Mouse (Mus musculus): Measurements from ENCODE around the gene Ift140. TPM values are rescaled to one million over a fixed set of nuclear protein-coding genes. Genes with fewer than 3 reads are reported as not detected.

Ift140 gene
- polyA plus RNA-seq, 1 experiment from 2014 or later: 21.7 TPM

DNA sequence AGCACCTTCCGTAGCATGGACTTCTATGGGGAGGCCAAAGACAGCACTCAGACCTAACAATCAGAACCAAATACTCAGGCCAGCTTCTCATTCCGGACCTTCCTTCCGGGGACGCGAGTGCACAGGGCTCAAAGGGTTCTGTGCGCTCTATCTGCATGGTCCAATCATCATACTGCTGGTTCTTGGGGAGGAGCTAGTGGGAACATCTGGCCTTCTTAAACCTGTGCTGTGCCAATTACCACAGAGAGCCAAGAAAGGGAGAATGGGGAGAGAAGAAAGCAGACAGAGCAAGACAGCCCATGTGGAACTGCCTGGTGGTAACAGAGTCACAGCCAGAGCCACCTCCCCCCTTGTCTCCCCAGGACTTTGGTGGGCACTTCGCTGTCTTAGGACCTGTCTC lies 50.7 kb downstream of the Ift140 start:
- H3K9me3 ChIP-seq (replicated peaks; ENCODE audit: control insufficient read depth, low read length): no peaks in the 10 kb centered on the region
- H3K4me1 ChIP-seq (ENCODE audit: control insufficient read depth, insufficient read depth, low read length): no peaks in the 10 kb centered on the region
- ATAC-seq (ENCODE audit: insufficient read depth, low FRiP score): no peak
- no peaks in the 10 kb centered on the region for H3K36me3 ChIP-seq (ENCODE audit: control insufficient read depth, insufficient read depth, low read length)
- H3K27me3 ChIP-seq (ENCODE audit: control insufficient read depth, insufficient read depth, low read length): no peaks in the 10 kb centered on the region
- H3K4me2 ChIP-seq (ENCODE audit: low read depth, low read length): no peak overlapping the region
- H3K27ac ChIP-seq (ENCODE audit: low read length): no peak overlapping the region
- no peak overlapping the region for H3K9ac ChIP-seq (ENCODE audit: low read length)
- no peak overlapping the region for H3K4me3 ChIP-seq (replicated peaks; ENCODE audit: low read length)
- 87% methylated on average over 7 of the region's 7 CpGs for WGBS

- H3K27ac ChIP-seq (ENCODE audit: low read length): peak overlapping the region; percentile 34; the same call in 1 of the 2 replicates
- H3K4me2 ChIP-seq (ENCODE audit: low read depth, low read length): no peak overlapping the region
- H3K9me3 ChIP-seq (replicated peaks; ENCODE audit: control insufficient read depth, low read length): no peaks in the 10 kb centered on the region
- H3K36me3 ChIP-seq (ENCODE audit: control insufficient read depth, insufficient read depth, low read length): no peaks in the 10 kb centered on the region
- H3K9ac ChIP-seq (ENCODE audit: low read length): no peak overlapping the region
- ATAC-seq (ENCODE audit: insufficient read depth, low FRiP score): no peak
- 64% methylated on average over 8 of the region's 8 CpGs for WGBS
- H3K4me1 ChIP-seq (ENCODE audit: control insufficient read depth, insufficient read depth, low read length): no peaks in the 10 kb centered on the region
- no peaks in the 10 kb centered on the region for H3K27me3 ChIP-seq (ENCODE audit: control insufficient read depth, insufficient read depth, low read length)
- H3K4me3 ChIP-seq (replicated peaks; ENCODE audit: low read length): no peak overlapping the region
Measured at GRCm38 (mm10) chr17:25067442-25067851, 51.6 kb downstream of the Ift140 start.

GRCm38 (mm10) chr17:25068690-25069089 lies 52.8 kb downstream of the Ift140 start:
- ATAC-seq (ENCODE audit: insufficient read depth, low FRiP score): no peak
- H3K36me3 ChIP-seq (ENCODE audit: control insufficient read depth, insufficient read depth, low read length): no peaks in the 10 kb centered on the region
- no peak overlapping the region for H3K9ac ChIP-seq (ENCODE audit: low read length)
- H3K4me3 ChIP-seq (replicated peaks; ENCODE audit: low read length): no peak overlapping the region
- no peaks in the 10 kb centered on the region for H3K27me3 ChIP-seq (ENCODE audit: control insufficient read depth, insufficient read depth, low read length)
- no peaks in the 10 kb centered on the region for H3K4me1 ChIP-seq (ENCODE audit: control insufficient read depth, insufficient read depth, low read length)
- H3K27ac ChIP-seq (ENCODE audit: low read length): no peak overlapping the region; the same call in 1 of the 2 replicates
- no peaks in the 10 kb centered on the region for H3K9me3 ChIP-seq (replicated peaks; ENCODE audit: control insufficient read depth, low read length)
- 65% methylated on average over 2 of the region's 2 CpGs for WGBS
- H3K4me2 ChIP-seq (ENCODE audit: low read depth, low read length): no peak overlapping the region

DNA sequence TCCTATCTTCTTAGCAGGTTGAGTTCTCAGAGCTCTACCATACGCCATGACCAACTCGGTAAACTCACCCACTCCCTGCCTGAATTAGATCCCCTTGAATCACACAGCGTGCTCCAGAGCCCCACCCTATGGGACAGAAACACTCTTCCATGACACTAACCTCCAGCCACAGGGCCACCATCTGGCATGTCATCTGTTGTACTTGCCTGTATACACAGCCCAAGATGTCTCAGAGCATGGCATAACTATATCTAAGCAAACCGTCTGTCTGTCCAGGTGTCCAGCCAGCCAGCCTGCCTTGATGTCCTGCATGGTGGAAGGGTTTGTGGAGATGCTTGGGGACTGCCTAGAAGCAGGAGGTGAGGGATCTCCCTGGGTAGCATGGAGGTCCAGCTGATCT lies 61.0 kb downstream of the Ift140 start:
- H3K4me3 ChIP-seq (replicated peaks; ENCODE audit: low read length): no peak overlapping the region
- no peak overlapping the region for H3K9ac ChIP-seq (ENCODE audit: low read length)
- no peak overlapping the region for H3K27ac ChIP-seq (ENCODE audit: low read length)
- ATAC-seq (ENCODE audit: insufficient read depth, low FRiP score): no peak
- no peak overlapping the region for H3K4me2 ChIP-seq (ENCODE audit: low read depth, low read length)
- WGBS: 86% methylated on average over 4 of the region's 4 CpGs
- peaks cover 17% of the 10 kb centered on the region for H3K4me1 ChIP-seq (ENCODE audit: control insufficient read depth, insufficient read depth, low read length)
- no peaks in the 10 kb centered on the region for H3K36me3 ChIP-seq (ENCODE audit: control insufficient read depth, insufficient read depth, low read length)
- H3K9me3 ChIP-seq (replicated peaks; ENCODE audit: control insufficient read depth, low read length): no peaks in the 10 kb centered on the region
- no peaks in the 10 kb centered on the region for H3K27me3 ChIP-seq (ENCODE audit: control insufficient read depth, insufficient read depth, low read length)

DNA sequence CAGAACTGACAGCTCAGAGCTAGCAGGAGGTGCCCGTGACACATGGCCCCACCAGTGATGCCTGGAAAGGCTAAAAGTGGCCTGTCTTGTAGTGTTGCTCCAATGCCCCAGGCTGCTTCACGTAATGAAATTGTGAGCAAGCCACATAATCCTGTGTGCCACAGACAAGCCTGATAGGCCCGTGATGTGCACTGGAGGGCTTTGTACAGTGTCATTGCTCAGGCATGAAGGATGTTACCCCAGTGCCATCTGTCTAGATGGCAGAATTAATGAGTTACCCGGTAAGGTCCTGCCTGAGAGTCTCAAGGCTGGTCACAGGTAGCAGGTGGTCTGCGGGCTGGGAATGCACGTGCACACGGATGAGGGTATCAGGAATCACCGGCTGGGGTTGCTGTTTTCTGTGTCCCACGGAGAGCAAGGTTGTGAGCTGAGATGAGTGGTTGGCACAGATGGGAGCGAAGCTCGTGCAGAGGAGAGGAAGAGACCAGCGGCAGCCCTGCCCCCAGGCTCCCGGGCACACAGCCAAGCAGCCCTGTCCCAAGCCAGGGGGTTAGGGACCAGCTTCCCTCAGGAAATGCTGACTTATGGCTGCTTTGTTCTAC lies 62.0 kb downstream of the Ift140 start:
- peak overlapping the region; percentile 36 for H3K27ac ChIP-seq (ENCODE audit: low read length)
- 52% methylated on average over 13 of the region's 13 CpGs for WGBS
- no peaks in the 10 kb centered on the region for H3K36me3 ChIP-seq (ENCODE audit: control insufficient read depth, insufficient read depth, low read length)
- peak overlapping the region; percentile 41 for H3K4me2 ChIP-seq (ENCODE audit: low read depth, low read length)
- no peaks in the 10 kb centered on the region for H3K9me3 ChIP-seq (replicated peaks; ENCODE audit: control insufficient read depth, low read length)
- H3K4me3 ChIP-seq (replicated peaks; ENCODE audit: low read length): peak overlapping the region; percentile 43
- H3K9ac ChIP-seq (ENCODE audit: low read length): peak overlapping the region; percentile 51; the same call in 1 of the 2 replicates
- peak; percentile 37; the same call in 1 of the 2 replicates for ATAC-seq (ENCODE audit: insufficient read depth, low FRiP score)
- H3K4me1 ChIP-seq (ENCODE audit: control insufficient read depth, insufficient read depth, low read length): peaks cover 27% of the 10 kb centered on the region
- no peaks in the 10 kb centered on the region for H3K27me3 ChIP-seq (ENCODE audit: control insufficient read depth, insufficient read depth, low read length)

GRCm38 (mm10) chr17:25080210-25080609 lies 64.3 kb downstream of the Ift140 start:
- peak overlapping the region; percentile 41 for H3K4me2 ChIP-seq (ENCODE audit: low read depth, low read length)
- ATAC-seq (ENCODE audit: insufficient read depth, low FRiP score): no peak
- peaks cover 42% of the 10 kb centered on the region for H3K4me1 ChIP-seq (ENCODE audit: control insufficient read depth, insufficient read depth, low read length)
- H3K4me3 ChIP-seq (replicated peaks; ENCODE audit: low read length): peak overlapping the region; percentile 43
- H3K36me3 ChIP-seq (ENCODE audit: control insufficient read depth, insufficient read depth, low read length): no peaks in the 10 kb centered on the region
- no peaks in the 10 kb centered on the region for H3K27me3 ChIP-seq (ENCODE audit: control insufficient read depth, insufficient read depth, low read length)
- H3K27ac ChIP-seq (ENCODE audit: low read length): peak overlapping the region; percentile 97
- WGBS: 79% methylated on average over 13 of the region's 13 CpGs
- peak overlapping the region; percentile 69 for H3K9ac ChIP-seq (ENCODE audit: low read length)
- no peaks in the 10 kb centered on the region for H3K9me3 ChIP-seq (replicated peaks; ENCODE audit: control insufficient read depth, low read length)

DNA sequence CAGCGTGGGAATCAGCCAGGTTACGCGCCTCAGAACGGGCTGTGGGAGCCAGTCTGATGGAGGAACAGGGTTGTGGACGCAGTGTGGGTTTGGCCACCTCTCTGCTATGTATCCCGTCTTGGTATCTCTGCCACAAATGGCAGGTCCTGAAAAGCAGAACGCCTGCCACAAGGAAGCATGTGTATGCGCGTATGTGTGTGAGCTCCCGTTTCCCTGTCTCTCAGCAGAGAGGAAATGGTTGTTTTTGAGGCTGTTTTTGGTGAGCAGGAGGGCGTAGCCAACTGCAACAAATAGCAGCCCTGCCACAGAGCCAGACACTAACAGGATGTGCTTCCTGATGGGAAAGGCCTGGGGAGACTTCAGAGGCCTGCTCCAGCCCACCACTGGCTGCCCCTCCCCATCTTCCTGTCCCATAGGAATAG lies 65.1 kb downstream of the Ift140 start:
- H3K36me3 ChIP-seq (ENCODE audit: control insufficient read depth, insufficient read depth, low read length): no peaks in the 10 kb centered on the region

GRCm38 (mm10) chr17:25082081-25082847 lies 66.4 kb downstream of the Ift140 start:
- Histone ChIP-seq H3K4me3 (replicated peaks; ENCODE audit: low read length) (no peak overlapping the region), H3K9ac (ENCODE audit: low read length) (0 out of 2 replicates have a peak overlapping the region, but pooled peaks have one; percentile 18), H3K9me3 (replicated peaks; ENCODE audit: control insufficient read depth, low read length) (no peaks in the 10 kb centered on the region), H3K27ac (ENCODE audit: low read length) (peak overlapping the region; percentile 97), H3K27me3 (ENCODE audit: control insufficient read depth, insufficient read depth, low read length) (no peaks in the 10 kb centered on the region), H3K36me3 (ENCODE audit: control insufficient read depth, insufficient read depth, low read length) (no peaks in the 10 kb centered on the region), H3K4me2 (ENCODE audit: low read depth, low read length) (peak overlapping the region; percentile 16; the same call in 1 of the 2 replicates), H3K4me1 (ENCODE audit: control insufficient read depth, insufficient read depth, low read length) (peaks cover 42% of the 10 kb centered on the region)
- peak; percentile 59 for ATAC-seq (ENCODE audit: insufficient read depth, low FRiP score)
- 33% methylated on average over 14 of the region's 14 CpGs for WGBS

More for the DNA sequence above, 65.1 kb downstream of the Ift140 start:
- Histone ChIP-seq H3K27me3 (ENCODE audit: control insufficient read depth, insufficient read depth, low read length) (no peaks in the 10 kb centered on the region), H3K4me3 (replicated peaks; ENCODE audit: low read length) (peak overlapping the region; percentile 43), H3K4me2 (ENCODE audit: low read depth, low read length) (peak overlapping the region; percentile 41), H3K27ac (ENCODE audit: low read length) (peak overlapping the region; percentile 97), H3K9me3 (replicated peaks; ENCODE audit: control insufficient read depth, low read length) (no peaks in the 10 kb centered on the region), H3K9ac (ENCODE audit: low read length) (peak overlapping the region; percentile 69), H3K4me1 (ENCODE audit: control insufficient read depth, insufficient read depth, low read length) (peaks cover 42% of the 10 kb centered on the region)
- ATAC-seq (ENCODE audit: insufficient read depth, low FRiP score): no peak
- 59% methylated on average over 11 of the region's 11 CpGs for WGBS

- WGBS: 41% methylated on average over 3 of the region's 3 CpGs
- Histone ChIP-seq H3K4me2 (ENCODE audit: low read depth, low read length) (peak overlapping the region; percentile 16), H3K36me3 (ENCODE audit: control insufficient read depth, insufficient read depth, low read length) (no peaks in the 10 kb centered on the region; the same call in 1 of the 2 replicates), H3K27me3 (ENCODE audit: control insufficient read depth, insufficient read depth, low read length) (no peaks in the 10 kb centered on the region), H3K9ac (ENCODE audit: low read length) (peak overlapping the region; percentile 38; the same call in 1 of the 2 replicates), H3K9me3 (replicated peaks; ENCODE audit: control insufficient read depth, low read length) (no peaks in the 10 kb centered on the region), H3K4me1 (ENCODE audit: control insufficient read depth, insufficient read depth, low read length) (peaks cover 41% of the 10 kb centered on the region), H3K27ac (ENCODE audit: low read length) (peak overlapping the region; percentile 97), H3K4me3 (replicated peaks; ENCODE audit: low read length) (no peak overlapping the region)
- no peak for ATAC-seq (ENCODE audit: insufficient read depth, low FRiP score)
Measured at GRCm38 (mm10) chr17:25082887-25083286, 67.0 kb downstream of the Ift140 start.

Measured in stomach, embryonic 16.5 days (tissue).